Mouse (Mus musculus) spleen, adult 2 months (tissue): ENCODE results near the gene Plscr1. TPM values are rescaled to one million over a fixed set of nuclear protein-coding genes. Genes with fewer than 3 reads are reported as not detected.

Source experiments
- DNase-seq, 2 experiments: peaks; one replicate each; pipeline versions ENCODE4 v3.0.0 to v3.0.0-alpha.2; 2012 to 2021; ENCODE audit warnings: low spot score in 2 of 2, low read depth in 1 of 2
- H3K27ac ChIP-seq: fragments of 200-500 bp; 2 replicates; pipeline ENCODE4 v1.5.1; 2012; ENCODE audit warnings: low read length, inconsistent platforms; ENCODE audit not compliant: insufficient read depth
- H3K27me3 ChIP-seq: fragments of 200-500 bp; 2 replicates; pipeline ENCODE4 v1.6.1; 2012; ENCODE audit warnings: mild to moderate bottlenecking, moderate library complexity, low read length, inconsistent platforms; ENCODE audit not compliant: control insufficient read depth, insufficient read depth
- H3K36me3 ChIP-seq: fragments of 200-500 bp; 2 replicates; pipeline ENCODE4 v1.6.1; 2012; ENCODE audit warnings: mild to moderate bottlenecking, low read length, inconsistent platforms; ENCODE audit not compliant: control insufficient read depth, insufficient read depth
- H3K4me1 ChIP-seq: fragments of 200-500 bp; 2 replicates; pipeline ENCODE4 v1.6.1; 2011; ENCODE audit warnings: inconsistent platforms; ENCODE audit not compliant: control insufficient read depth, insufficient read depth, insufficient read length
- H3K4me3 ChIP-seq: fragments of 200-500 bp; 2 replicates; pipeline ENCODE4 v1.5.1; 2011; ENCODE audit warnings: mild to moderate bottlenecking, inconsistent platforms; ENCODE audit not compliant: insufficient read depth, insufficient read length; ENCODE audit errors: extremely low read depth
- CTCF ChIP-seq: fragments of 200-500 bp; IDR thresholded peaks from 2 replicates; pipeline ENCODE4 v1.5.1; 2011; ENCODE audit warnings: mild to moderate bottlenecking, inconsistent platforms; ENCODE audit not compliant: insufficient read depth, insufficient read length, insufficient replicate concordance; ENCODE audit errors: extremely low read depth
- POLR2A ChIP-seq: fragments of 200-500 bp; IDR thresholded peaks from 2 replicates; pipeline ENCODE4 v1.6.1; 2011; ENCODE audit warnings: low read depth, low read length, inconsistent platforms
- WGBS: fragments of 180-500 bp; shearing (Covaris S2); methylation state at CpG from one replicate; pipeline ENCODE4 v1.1.7; 2018; 5-methylcytosine and 5-hydroxymethylcytosine counted together
- polyA plus RNA-seq: library from polyadenylated mRNA; depleted of rRNA; stranded (reverse); fragments of >200 nt; gene quantifications from 2 replicates; pipeline ENCODE4 v1.2.3, GENCODE M21; 2012

The Plscr1 gene
- polyA plus RNA-seq, 1 experiment: 3.6 TPM

DNA sequence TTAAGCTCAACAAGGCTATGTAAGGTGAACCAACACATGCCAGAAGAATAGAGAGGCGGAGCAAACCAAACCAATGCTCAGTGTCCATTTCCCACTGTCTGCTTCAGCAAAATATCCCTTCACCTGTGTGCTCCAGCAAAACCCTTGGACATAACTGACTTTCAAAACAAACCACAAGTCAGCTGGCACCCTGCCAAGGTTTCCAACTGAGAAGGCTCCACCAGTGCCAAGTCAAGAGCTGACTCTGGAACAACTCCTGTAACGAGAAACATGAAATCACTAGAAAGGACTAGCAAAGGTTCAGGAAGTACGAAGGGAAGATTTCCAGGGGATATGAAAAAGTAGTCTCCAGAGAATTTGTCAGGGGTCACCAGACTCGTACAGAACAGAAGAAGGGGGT is 21.4 kb downstream of the Plscr1 start:
- WGBS: 79% methylated on average over 4 of the region's 4 CpGs
- Histone ChIP-seq H3K27ac (no peak overlapping the region), H3K4me3 (no peak overlapping the region), H3K27me3 (no peaks in the 10 kb centered on the region), H3K4me1 (peaks cover 2% of the 10 kb centered on the region; the same call in 1 of the 2 replicates), H3K36me3 (no peaks in the 10 kb centered on the region)
- TF ChIP-seq CTCF: no peak
- TF ChIP-seq POLR2A: no peak
- no peak for DNase-seq

DNA sequence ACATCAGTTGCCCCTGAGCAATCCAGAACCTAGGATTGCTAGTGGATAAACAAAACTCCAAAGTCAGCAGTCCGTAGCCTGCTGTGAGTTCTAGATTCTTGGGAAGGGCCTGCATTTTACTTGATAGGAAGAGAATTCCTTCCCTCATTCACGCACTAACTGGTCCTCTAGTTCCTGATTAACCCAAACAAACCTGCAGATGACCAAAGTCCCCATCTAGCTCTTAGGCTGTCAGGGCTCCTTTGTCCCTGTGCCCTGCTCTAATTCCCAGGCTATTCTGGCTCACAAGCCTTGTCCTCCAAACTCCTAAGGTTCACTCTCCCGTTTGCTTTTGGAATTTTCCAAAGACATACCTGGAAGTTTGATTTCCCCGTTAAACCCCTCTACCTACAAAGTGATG is 23.1 kb downstream of the Plscr1 start:
- DNase-seq: no peak

GRCm38 (mm10) chr9:92273271-92273670 is 23.7 kb downstream of the Plscr1 start:
- Histone ChIP-seq H3K36me3 (no peaks in the 10 kb centered on the region), H3K27ac (no peak overlapping the region), H3K4me3 (no peak overlapping the region), H3K27me3 (no peaks in the 10 kb centered on the region), H3K4me1 (no peaks in the 10 kb centered on the region; the same call in 1 of the 2 replicates)
- WGBS: 90% methylated on average over 2 of the region's 2 CpGs
- no peak for DNase-seq
- no peak for TF ChIP-seq POLR2A
- no peak for TF ChIP-seq CTCF

More for the DNA sequence above, 23.1 kb downstream of the Plscr1 start:
- Histone ChIP-seq H3K27me3 (no peaks in the 10 kb centered on the region), H3K27ac (no peak overlapping the region), H3K4me1 (no peaks in the 10 kb centered on the region; the same call in 1 of the 2 replicates), H3K4me3 (no peak overlapping the region), H3K36me3 (no peaks in the 10 kb centered on the region)
- TF ChIP-seq CTCF (no peak), POLR2A (no peak)
- WGBS: 90% methylated on average over 4 of the region's 4 CpGs

- 48% methylated on average over 6 of the region's 6 CpGs for WGBS
Observed at GRCm38 (mm10) chr9:92273956-92274762, 24.6 kb downstream of the Plscr1 start.

GRCm38 (mm10) chr9:92275486-92276207 is 26.1 kb downstream of the Plscr1 start, which contains the start of gene Plscr2:
TSS of gene Plscr2 (plus strand) at chr9:92275602.
- H3K4me3 ChIP-seq: no peak within 1 kb of the TSS
- peak within 1 kb of the TSS; percentile 47; the same call in 1 of the 2 replicates for H3K27ac ChIP-seq
- H3K27me3 ChIP-seq: no peaks in the 10 kb centered on the region
- no peaks in the 10 kb centered on the region; the same call in 1 of the 2 replicates for H3K4me1 ChIP-seq
- no peak for TF ChIP-seq CTCF
- TF ChIP-seq POLR2A: no peak
- no peaks in the 10 kb centered on the region for H3K36me3 ChIP-seq
- no peak for DNase-seq
- WGBS: 89% methylated on average over 9 of the region's 9 CpGs

More at GRCm38 (mm10) chr9:92273956-92274762, 24.6 kb downstream of the Plscr1 start:
- Histone ChIP-seq H3K27ac (peak overlapping the region; percentile 47), H3K4me1 (no peaks in the 10 kb centered on the region; the same call in 1 of the 2 replicates), H3K36me3 (no peaks in the 10 kb centered on the region), H3K4me3 (no peak overlapping the region), H3K27me3 (no peaks in the 10 kb centered on the region)
- TF ChIP-seq CTCF (no peak), POLR2A (no peak)
- DNase-seq: no peak

DNA sequence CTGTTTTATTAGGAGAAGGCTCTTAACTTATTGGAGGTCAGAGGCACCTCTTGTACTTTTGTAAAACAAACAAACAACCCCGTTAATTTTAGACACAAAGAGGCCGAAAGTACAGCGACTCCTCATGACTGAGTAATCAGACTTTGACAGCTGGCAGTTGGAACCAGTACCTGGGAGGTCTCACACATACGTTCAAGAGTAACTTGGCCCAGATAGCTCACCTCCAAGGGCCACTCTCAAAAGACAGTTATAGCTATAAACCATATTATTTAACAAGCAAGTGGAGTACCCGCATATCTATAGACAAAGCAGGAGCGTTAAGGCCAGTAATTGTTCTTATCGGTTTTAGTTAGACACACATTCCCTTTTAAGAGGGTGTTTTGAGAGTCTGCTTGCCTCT is 26.8 kb downstream of the Plscr1 start:
- Histone ChIP-seq H3K4me1 (no peaks in the 10 kb centered on the region; the same call in 1 of the 2 replicates), H3K4me3 (no peak overlapping the region), H3K36me3 (no peaks in the 10 kb centered on the region), H3K27me3 (no peaks in the 10 kb centered on the region), H3K27ac (no peak overlapping the region)
- TF ChIP-seq POLR2A: no peak
- TF ChIP-seq CTCF: no peak
- DNase-seq: no peak
- 80% methylated on average over 7 of the region's 7 CpGs for WGBS

GRCm38 (mm10) chr9:92280048-92280447 is 30.5 kb downstream of the Plscr1 start:
- WGBS: 66% methylated on average over 1 of the region's 1 CpGs
- no peaks in the 10 kb centered on the region for H3K27me3 ChIP-seq

More at GRCm38 (mm10) chr9:92280048-92280447, 30.5 kb downstream of the Plscr1 start:
- Histone ChIP-seq H3K4me1 (no peaks in the 10 kb centered on the region), H3K4me3 (no peak overlapping the region), H3K36me3 (no peaks in the 10 kb centered on the region), H3K27ac (no peak overlapping the region)
- DNase-seq: no peak
- TF ChIP-seq CTCF (no peak), POLR2A (no peak)
